8 mouse cellular contexts compared by ENCODE assay signal in the genomic region with DNA sequence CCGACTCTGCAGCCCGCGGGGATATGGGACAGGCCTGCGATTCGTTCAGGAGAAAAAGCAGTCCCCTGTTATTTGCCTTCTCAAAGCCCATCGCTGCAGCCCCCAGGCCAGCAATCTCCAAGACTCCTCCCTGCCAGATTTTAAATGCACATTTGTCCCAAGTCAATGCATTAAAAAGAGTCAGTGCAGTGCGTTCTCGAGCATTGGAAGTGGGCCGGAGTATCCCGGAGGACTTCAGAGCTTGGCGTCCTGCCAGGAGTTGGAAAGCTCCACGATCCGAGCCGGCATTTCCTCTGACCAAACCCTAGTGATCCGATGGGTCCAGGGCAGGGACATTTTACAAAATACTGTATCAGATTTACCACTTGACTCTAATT.
A peak's percentile ranks its signal among the peaks of the same experiment; 100 is the strongest.
DNase-seq lines count a peak whose midpoint lies in the region; ATAC-seq and TF ChIP-seq lines count a peak whose summit lies in the region.

No protein-coding gene starts in this region.

- TF ChIP-seq EP300 in stomach, postnatal 0 days (optimal IDR thresholded peaks at IDR 0.05), result no peak

- no peak for TF ChIP-seq CTCF in cortical plate, adult 2 months (IDR thresholded peaks at IDR 0.05; ENCODE audit: extremely low read depth, insufficient read depth, low read length)
- TF ChIP-seq CTCF in stomach, postnatal 0 days (IDR thresholded peaks at IDR 0.05; ENCODE audit: low read depth), result no peak

- H3K9me3 ChIP-seq in intestine, embryonic 15.5 days, result no peaks in the 10 kb centered on the region
- no peaks in the 10 kb centered on the region for H3K9me3 ChIP-seq in limb, embryonic 11.5 days (ENCODE audit: control insufficient read depth, low read length)
- no peaks in the 10 kb centered on the region for H3K9me3 ChIP-seq in midbrain, embryonic 14.5 days (ENCODE audit: control insufficient read depth, low read length)
- no peaks in the 10 kb centered on the region for H3K9me3 ChIP-seq in stomach, postnatal 0 days (ENCODE audit: control insufficient read depth, low read length)

- peak overlapping the region; percentile 100 for H3K4me2 ChIP-seq in intestine, embryonic 15.5 days (replicated peaks)
- peak overlapping the region; percentile 98 for H3K4me2 ChIP-seq in limb, embryonic 11.5 days (ENCODE audit: low read depth, severe bottlenecking)
- peak overlapping the region; percentile 95 for H3K4me2 ChIP-seq in midbrain, embryonic 14.5 days (ENCODE audit: low read length)
- peak overlapping the region; percentile 99 for H3K4me2 ChIP-seq in stomach, postnatal 0 days (replicated peaks; ENCODE audit: low read depth)

- DNase-seq in adrenal gland, postnatal 25 days, result peak; percentile 78
- peak; percentile 71 for DNase-seq in gastrocnemius, postnatal 25 days
- no peak for DNase-seq in limb, embryonic 11.5 days (ENCODE audit: low spot score)
- DNase-seq in midbrain, embryonic 14.5 days, result peak; percentile 90
- peak; percentile 59 for DNase-seq in stomach, postnatal 0 days (ENCODE audit: low spot score)
- DNase-seq in thymus, postnatal 0 days (ENCODE audit: low spot score), result no peak

- TF ChIP-seq POLR2A in cortical plate, adult 2 months (IDR thresholded peaks at IDR 0.05; ENCODE audit: extremely low read depth, insufficient read depth, low read length), result no peak

- peaks cover 7% of the 10 kb centered on the region; the same call in 1 of the 2 replicates for H3K4me1 ChIP-seq in cortical plate, adult 2 months (ENCODE audit: control insufficient read depth, insufficient read depth, low read length)
- no peaks in the 10 kb centered on the region for H3K4me1 ChIP-seq in intestine, embryonic 15.5 days (replicated peaks)
- H3K4me1 ChIP-seq in limb, embryonic 11.5 days (ENCODE audit: control insufficient read depth, insufficient read depth, low read length), result no peaks in the 10 kb centered on the region
- peaks cover 10% of the 10 kb centered on the region for H3K4me1 ChIP-seq in midbrain, embryonic 14.5 days (ENCODE audit: control insufficient read depth, insufficient read depth, low read length)
- H3K4me1 ChIP-seq in stomach, postnatal 0 days (replicated peaks; ENCODE audit: control insufficient read depth, insufficient read depth), result 0 out of 2 replicates have a peak, but pooled peaks cover 2% of the 10 kb centered on the region

- peak overlapping the region; percentile 35 for H3K4me3 ChIP-seq in cortical plate, adult 2 months (ENCODE audit: insufficient read depth, low read length)
- H3K4me3 ChIP-seq in intestine, embryonic 15.5 days (replicated peaks), result peak overlapping the region; percentile 51
- peak overlapping the region; percentile 52 for H3K4me3 ChIP-seq in limb, embryonic 11.5 days (ENCODE audit: low read depth, low read length)
- peak overlapping the region; percentile 49 for H3K4me3 ChIP-seq in midbrain, embryonic 14.5 days (replicated peaks; ENCODE audit: low read depth, low read length)
- H3K4me3 ChIP-seq in stomach, postnatal 0 days (ENCODE audit: low read depth, low read length), result peak overlapping the region; percentile 57

- no peak overlapping the region for H3K27ac ChIP-seq in cortical plate, adult 2 months (ENCODE audit: insufficient read depth, low read length)
- 0 out of 2 replicates have a peak overlapping the region, but pooled peaks have one; percentile 17 for H3K27ac ChIP-seq in intestine, embryonic 15.5 days
- H3K27ac ChIP-seq in limb, embryonic 11.5 days (replicated peaks; ENCODE audit: low read depth, low read length), result no peak overlapping the region
- H3K27ac ChIP-seq in midbrain, embryonic 14.5 days (replicated peaks; ENCODE audit: low read depth, low read length), result peak overlapping the region; percentile 96
- peak overlapping the region; percentile 40; the same call in 1 of the 2 replicates for H3K27ac ChIP-seq in stomach, postnatal 0 days (replicated peaks)

- no peaks in the 10 kb centered on the region for H3K27me3 ChIP-seq in intestine, embryonic 15.5 days (replicated peaks)
- H3K27me3 ChIP-seq in limb, embryonic 11.5 days (ENCODE audit: control insufficient read depth, insufficient read depth, low read length), result no peaks in the 10 kb centered on the region
- H3K27me3 ChIP-seq in midbrain, embryonic 14.5 days (ENCODE audit: control insufficient read depth, insufficient read depth, low read length), result no peaks in the 10 kb centered on the region
- H3K27me3 ChIP-seq in stomach, postnatal 0 days (ENCODE audit: control insufficient read depth, insufficient read depth, low read length), result no peaks in the 10 kb centered on the region

- peak; percentile 86 for ATAC-seq in intestine, embryonic 15.5 days
- peak; percentile 58; the same call in 1 of the 2 replicates for ATAC-seq in limb, embryonic 11.5 days (ENCODE audit: insufficient number of reproducible peaks, low FRiP score, low TSS enrichment, low read depth)
- ATAC-seq in midbrain, embryonic 14.5 days (ENCODE audit: low FRiP score, low TSS enrichment), result peak; percentile 77
- peak; percentile 65 for ATAC-seq in stomach, postnatal 0 days (ENCODE audit: low FRiP score, low TSS enrichment)

- H3K36me3 ChIP-seq in intestine, embryonic 15.5 days, result no peaks in the 10 kb centered on the region
- H3K36me3 ChIP-seq in limb, embryonic 11.5 days (ENCODE audit: control insufficient read depth, insufficient read depth, low read length), result no peaks in the 10 kb centered on the region
- H3K36me3 ChIP-seq in midbrain, embryonic 14.5 days (ENCODE audit: control insufficient read depth, insufficient read depth, low read length), result no peaks in the 10 kb centered on the region
- no peaks in the 10 kb centered on the region for H3K36me3 ChIP-seq in stomach, postnatal 0 days (ENCODE audit: control insufficient read depth, insufficient read depth, low read length)

- 0% methylated on average over 15 of the region's 15 CpGs for WGBS in intestine, embryonic 15.5 days
- under 1% methylated on average over 15 of the region's 15 CpGs for WGBS in limb, embryonic 11.5 days
- 0% methylated on average over 15 of the region's 15 CpGs for WGBS in midbrain, embryonic 14.5 days
- WGBS in stomach, postnatal 0 days, result under 1% methylated on average over 15 of the region's 15 CpGs

- H3K9ac ChIP-seq in intestine, embryonic 15.5 days, result peak overlapping the region; percentile 57
- peak overlapping the region; percentile 75 for H3K9ac ChIP-seq in limb, embryonic 11.5 days (ENCODE audit: low read length)
- H3K9ac ChIP-seq in midbrain, embryonic 14.5 days (replicated peaks; ENCODE audit: low read length), result peak overlapping the region; percentile 74
- H3K9ac ChIP-seq in stomach, postnatal 0 days (ENCODE audit: low read length), result peak overlapping the region; percentile 67

Comparison
In these comparisons a context has a peak if more than half of its experiments do, and no peak if none do; other contexts are left out.
1. DNase-seq: peak in adrenal gland, postnatal 25 days (single experiment), gastrocnemius, postnatal 25 days (single experiment), midbrain, embryonic 14.5 days (single experiment) and stomach, postnatal 0 days (single experiment); none in limb, embryonic 11.5 days (single experiment) and thymus, postnatal 0 days (single experiment).
2. H3K27ac ChIP-seq: peak in intestine, embryonic 15.5 days (single experiment), midbrain, embryonic 14.5 days (single experiment) and stomach, postnatal 0 days (single experiment); none in cortical plate, adult 2 months (single experiment) and limb, embryonic 11.5 days (single experiment).
3. Peak in every context shown above with its lines, with median percentiles within 50 percentile points of each other: H3K4me3 ChIP-seq, ATAC-seq, H3K4me2 ChIP-seq and H3K9ac ChIP-seq.